Mouse (Mus musculus) neural tube, embryonic 14.5 days (tissue): ENCODE measurements around the gene Ddc. TPM values are rescaled to one million over a fixed set of nuclear protein-coding genes. Genes with fewer than 3 reads are reported as not detected.
A peak's percentile ranks its signal among the peaks of the same experiment; 100 is the strongest.

Experiments used
- ATAC-seq: fragments of 200-750 bp; cut with Nextera tagmentation; 2 replicates; pipeline ENCODE4 v1.8.0; 2017; ENCODE audit warnings: low read depth, mild to moderate bottlenecking, moderate TSS enrichment, moderate library complexity
- H3K27ac ChIP-seq: fragments of 300-500 bp; sonication (generic); 2 replicates; pipeline ENCODE4 v1.5.1; 2014; ENCODE audit warnings: low read depth, mild to moderate bottlenecking, control low read depth, low read length, moderate library complexity, mixed read lengths
- H3K27me3 ChIP-seq: fragments of 300-500 bp; sonication (generic); 2 replicates; pipeline ENCODE4 v1.6.1; 2014; ENCODE audit warnings: low read length; ENCODE audit not compliant: control insufficient read depth, insufficient read depth
- H3K36me3 ChIP-seq: fragments of 300-500 bp; sonication (generic); 2 replicates; pipeline ENCODE4 v1.6.1; 2014; ENCODE audit warnings: low read length, mixed read lengths; ENCODE audit not compliant: control insufficient read depth, insufficient read depth
- H3K4me1 ChIP-seq: fragments of 300-500 bp; sonication (generic); 2 replicates; pipeline ENCODE4 v1.6.1; 2014; ENCODE audit warnings: low read length; ENCODE audit not compliant: control insufficient read depth, insufficient read depth
- H3K4me2 ChIP-seq: fragments of 300-500 bp; sonication (generic); 2 replicates; pipeline ENCODE4 v1.6.1; 2014; ENCODE audit warnings: mild to moderate bottlenecking, low read depth, low read length, control low read depth
- H3K4me3 ChIP-seq: fragments of 300-500 bp; sonication (generic); 2 replicates; pipeline ENCODE4 v1.5.1; 2014; ENCODE audit warnings: low read depth, low read length, control low read depth, mixed read lengths
- H3K9ac ChIP-seq: fragments of 300-500 bp; sonication (generic); replicated peaks from 2 replicates; pipeline ENCODE4 v1.6.1; 2014; ENCODE audit warnings: low read depth, mild to moderate bottlenecking, control low read depth, low read length, mixed read lengths
- H3K9me3 ChIP-seq: fragments of 300-500 bp; sonication (generic); 2 replicates; pipeline ENCODE4 v1.6.1; 2016; ENCODE audit warnings: low read length; ENCODE audit not compliant: control insufficient read depth
- WGBS: fragments of 180-500 bp; shearing (Covaris S2); extraction: QIAGEN DNeasy Blood & Tissue Kit; methylation state at CpG from one replicate; pipeline ENCODE4 v1.1.7; 2014; 5-methylcytosine and 5-hydroxymethylcytosine counted together
- polyA plus RNA-seq: library from polyadenylated mRNA; unstranded; fragments of >200 nt; fragmentation: Nextera tagmentation; extraction: Ambion mirVana; gene quantifications from 2 replicates; pipeline ENCODE4 v1.2.1, GENCODE M21; 2014

Gene Ddc
- polyA plus RNA-seq, 1 experiment from 2014 or later, result 2.7 TPM

GRCm38 (mm10) chr11:11938591-11938990 is 40.6 kb upstream of the Ddc start:
- ATAC-seq, result no peak
- H3K36me3 ChIP-seq, result no peaks in the 10 kb centered on the region
- no peaks in the 10 kb centered on the region for H3K9me3 ChIP-seq
- H3K9ac ChIP-seq, result no peak overlapping the region
- H3K27me3 ChIP-seq, result no peaks in the 10 kb centered on the region
- H3K4me2 ChIP-seq, result no peak overlapping the region
- H3K4me3 ChIP-seq, result no peak overlapping the region
- H3K27ac ChIP-seq, result no peak overlapping the region
- WGBS, result 95% methylated on average over 1 of the region's 1 CpGs
- no peaks in the 10 kb centered on the region for H3K4me1 ChIP-seq

- ATAC-seq, result no peak
- Histone ChIP-seq H3K4me3 (no peak overlapping the region), H3K4me2 (no peak overlapping the region), H3K36me3 (no peaks in the 10 kb centered on the region), H3K9me3 (no peaks in the 10 kb centered on the region), H3K27me3 (no peaks in the 10 kb centered on the region), H3K4me1 (no peaks in the 10 kb centered on the region), H3K27ac (no peak overlapping the region), H3K9ac (no peak overlapping the region)
- WGBS, result 90% methylated on average over 10 of the region's 10 CpGs
Observed at GRCm38 (mm10) chr11:11937340-11938030, 39.5 kb upstream of the Ddc start.

- no peak for ATAC-seq
- Histone ChIP-seq H3K4me3 (no peak overlapping the region), H3K27ac (no peak overlapping the region), H3K36me3 (no peaks in the 10 kb centered on the region), H3K4me1 (no peaks in the 10 kb centered on the region), H3K27me3 (no peaks in the 10 kb centered on the region), H3K9ac (no peak overlapping the region), H3K9me3 (no peaks in the 10 kb centered on the region), H3K4me2 (no peak overlapping the region)
- WGBS, result 85% methylated on average over 8 of the region's 8 CpGs
Observed at GRCm38 (mm10) chr11:11934808-11935207, 36.9 kb upstream of the Ddc start.

- Histone ChIP-seq H3K36me3 (no peaks in the 10 kb centered on the region), H3K27me3 (no peaks in the 10 kb centered on the region), H3K4me3 (no peak overlapping the region), H3K4me1 (no peaks in the 10 kb centered on the region), H3K4me2 (no peak overlapping the region), H3K27ac (no peak overlapping the region), H3K9ac (no peak overlapping the region), H3K9me3 (no peaks in the 10 kb centered on the region)
- ATAC-seq, result 0 out of 2 replicates have a peak, but pooled peaks have one; percentile 31
- 49% methylated on average over 11 of the region's 11 CpGs for WGBS
Observed at GRCm38 (mm10) chr11:11932102-11932789, 34.3 kb upstream of the Ddc start.

- H3K4me3 ChIP-seq, result no peak overlapping the region
- no peak overlapping the region for H3K27ac ChIP-seq
- H3K9me3 ChIP-seq, result no peaks in the 10 kb centered on the region
- WGBS, result 38% methylated on average over 5 of the region's 5 CpGs
- H3K27me3 ChIP-seq, result no peaks in the 10 kb centered on the region
- no peak for ATAC-seq
- no peak overlapping the region for H3K4me2 ChIP-seq
- no peak overlapping the region for H3K9ac ChIP-seq
- no peaks in the 10 kb centered on the region for H3K36me3 ChIP-seq
- no peaks in the 10 kb centered on the region for H3K4me1 ChIP-seq
Observed at GRCm38 (mm10) chr11:11931688-11932087, 33.7 kb upstream of the Ddc start.

GRCm38 (mm10) chr11:11930527-11930926 is 32.6 kb upstream of the Ddc start:
- no peaks in the 10 kb centered on the region for H3K27me3 ChIP-seq
- H3K4me3 ChIP-seq, result no peak overlapping the region
- no peak overlapping the region for H3K4me2 ChIP-seq
- no peaks in the 10 kb centered on the region for H3K9me3 ChIP-seq
- 90% methylated on average over 11 of the region's 11 CpGs for WGBS
- no peak overlapping the region for H3K27ac ChIP-seq
- ATAC-seq, result no peak
- H3K9ac ChIP-seq, result no peak overlapping the region
- H3K36me3 ChIP-seq, result no peaks in the 10 kb centered on the region
- H3K4me1 ChIP-seq, result no peaks in the 10 kb centered on the region

- ATAC-seq, result no peak
- Histone ChIP-seq H3K36me3 (no peaks in the 10 kb centered on the region), H3K9me3 (no peaks in the 10 kb centered on the region)
Observed at GRCm38 (mm10) chr11:11929059-11929458, 31.1 kb upstream of the Ddc start.

GRCm38 (mm10) chr11:11928586-11928985 is 30.6 kb upstream of the Ddc start:
- no peak for ATAC-seq
- H3K4me2 ChIP-seq, result no peak overlapping the region
- WGBS, result 94% methylated on average over 2 of the region's 2 CpGs
- H3K27ac ChIP-seq, result no peak overlapping the region
- H3K36me3 ChIP-seq, result no peaks in the 10 kb centered on the region
- no peaks in the 10 kb centered on the region for H3K4me1 ChIP-seq
- H3K27me3 ChIP-seq, result no peaks in the 10 kb centered on the region
- no peak overlapping the region for H3K4me3 ChIP-seq
- no peak overlapping the region for H3K9ac ChIP-seq
- no peaks in the 10 kb centered on the region for H3K9me3 ChIP-seq

More at GRCm38 (mm10) chr11:11929059-11929458, 31.1 kb upstream of the Ddc start:
- Histone ChIP-seq H3K9ac (no peak overlapping the region), H3K27ac (no peak overlapping the region), H3K27me3 (no peaks in the 10 kb centered on the region), H3K4me1 (no peaks in the 10 kb centered on the region), H3K4me2 (no peak overlapping the region), H3K4me3 (no peak overlapping the region)
- 90% methylated on average over 3 of the region's 3 CpGs for WGBS

GRCm38 (mm10) chr11:11923900-11924299 is 26.0 kb upstream of the Ddc start:
- 42% methylated on average over 3 of the region's 3 CpGs for WGBS
- Histone ChIP-seq H3K9me3 (no peaks in the 10 kb centered on the region), H3K4me2 (no peak overlapping the region), H3K27ac (no peak overlapping the region), H3K9ac (no peak overlapping the region), H3K4me3 (no peak overlapping the region), H3K36me3 (no peaks in the 10 kb centered on the region), H3K27me3 (no peaks in the 10 kb centered on the region), H3K4me1 (no peaks in the 10 kb centered on the region)
- no peak for ATAC-seq
